Mouse (Mus musculus) bone marrow macrophage, adult 2 months (primary cell): ENCODE results near the gene Camk2d. TPM values are rescaled to one million over a fixed set of nuclear protein-coding genes. Genes with fewer than 3 reads are reported as not detected.

Experiments
- H3K27ac ChIP-seq: 2 replicates; pipeline ENCODE4 v1.5.1; 2012; ENCODE audit warnings: low read depth, low read length; ENCODE audit not compliant: insufficient read depth
- H3K4me1 ChIP-seq: 2 replicates; pipeline ENCODE4 v1.6.1; 2012; ENCODE audit warnings: low read length; ENCODE audit not compliant: control insufficient read depth, insufficient read depth
- H3K4me3 ChIP-seq: 2 replicates; pipeline ENCODE4 v1.5.1; 2012; ENCODE audit warnings: mild to moderate bottlenecking, low read length, moderate library complexity; ENCODE audit not compliant: insufficient read depth
- CTCF ChIP-seq: IDR thresholded peaks from 2 replicates; pipeline ENCODE4 v1.5.1; 2012; ENCODE audit warnings: low read depth, mild to moderate bottlenecking, low read length, moderate library complexity
- POLR2A ChIP-seq: IDR thresholded peaks from 2 replicates; pipeline ENCODE4 v1.6.1; 2012; ENCODE audit warnings: mild to moderate bottlenecking, low read depth, low read length, borderline replicate concordance
- polyA plus RNA-seq: library from polyadenylated mRNA; stranded (reverse); fragments of >200 nt; gene quantifications from 2 replicates; pipeline ENCODE4 v1.2.4, GENCODE M21; 2012; ENCODE audit not compliant: missing spikeins, insufficient read depth, insufficient read length

Camk2d gene
- polyA plus RNA-seq, 1 experiment = 59.0 TPM

DNA sequence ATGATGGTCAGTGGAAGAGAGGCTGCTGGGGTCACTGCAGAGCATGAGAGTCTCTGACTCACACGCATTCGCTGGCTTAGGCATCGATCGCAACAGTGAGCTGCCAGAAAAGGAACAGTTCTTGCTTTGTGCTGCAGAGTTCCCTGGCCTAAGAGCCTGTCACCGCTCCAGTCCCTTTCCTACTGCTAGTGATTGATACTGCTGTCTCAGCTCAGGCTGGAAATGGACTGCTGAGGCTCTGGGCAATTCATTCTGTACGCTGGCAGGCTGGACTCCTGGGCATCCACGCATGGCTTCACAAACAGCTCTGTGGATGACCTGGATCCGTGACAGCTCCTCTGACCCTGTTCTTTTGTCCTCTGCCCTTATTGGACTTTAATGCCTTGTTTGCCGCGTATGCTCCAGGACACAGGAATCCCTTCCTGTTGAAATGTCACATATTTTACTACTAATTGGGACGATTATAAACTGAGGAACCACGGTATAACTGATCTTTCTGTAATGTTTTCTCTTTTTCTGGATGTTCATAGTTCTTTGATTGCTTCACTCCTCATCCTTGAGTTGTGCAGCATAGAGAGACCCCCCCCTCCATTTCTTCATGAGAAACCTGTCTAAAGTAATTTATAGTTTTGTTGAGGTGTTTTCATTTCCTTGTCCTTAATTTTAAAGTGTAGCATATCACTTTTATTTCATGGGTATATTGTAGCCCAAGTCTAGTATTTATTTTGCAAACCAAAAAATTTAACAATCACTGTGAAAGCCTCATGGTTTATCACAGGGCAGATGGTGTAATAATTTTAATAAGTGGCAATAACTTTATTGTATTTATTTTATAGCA is 99.6 kb downstream of the Camk2d start:
- TF ChIP-seq CTCF = no peak
- TF ChIP-seq POLR2A = no peak
- H3K27ac ChIP-seq = peak overlapping the region; percentile 21; the same call in 1 of the 2 replicates
- H3K4me1 ChIP-seq = peaks cover 36% of the 10 kb centered on the region
- H3K4me3 ChIP-seq = no peak overlapping the region

DNA sequence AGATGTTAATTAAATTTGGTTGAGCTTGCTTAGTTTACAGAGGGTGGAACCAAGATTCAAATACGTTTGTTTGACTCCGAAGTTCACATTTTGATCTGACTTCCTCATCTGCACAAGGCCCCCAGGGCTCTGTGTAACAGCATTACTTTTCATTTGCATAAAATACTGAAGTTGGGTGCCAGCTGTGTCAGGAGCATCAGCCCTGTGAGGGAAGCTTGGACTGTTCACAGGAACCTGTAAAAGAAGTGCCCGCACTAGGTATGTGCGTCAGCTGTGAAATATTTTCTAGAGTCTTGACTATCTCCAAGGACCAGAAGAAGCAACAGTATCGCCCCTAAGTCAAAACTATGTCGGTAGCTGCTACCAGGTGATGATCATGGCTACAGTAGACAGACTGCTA is 100.5 kb downstream of the Camk2d start:
- TF ChIP-seq CTCF (no peak), POLR2A (no peak)
- Histone ChIP-seq H3K4me3 (no peak overlapping the region), H3K4me1 (peaks cover 30% of the 10 kb centered on the region), H3K27ac (no peak overlapping the region)

- Histone ChIP-seq H3K4me1 (peaks cover 13% of the 10 kb centered on the region), H3K4me3 (no peak overlapping the region), H3K27ac (no peak overlapping the region)
- TF ChIP-seq POLR2A = no peak
- TF ChIP-seq CTCF = no peak
Observed at GRCm38 (mm10) chr3:126699740-126700139, 103.6 kb downstream of the Camk2d start.

- H3K27ac ChIP-seq = no peak overlapping the region
- no peak overlapping the region for H3K4me3 ChIP-seq
- H3K4me1 ChIP-seq = peaks cover 6% of the 10 kb centered on the region
- TF ChIP-seq CTCF (no peak), POLR2A (no peak)
Observed at GRCm38 (mm10) chr3:126701067-126701466, 105.0 kb downstream of the Camk2d start.

- TF ChIP-seq CTCF = no peak
- no peak for TF ChIP-seq POLR2A
- peaks cover 6% of the 10 kb centered on the region for H3K4me1 ChIP-seq
- no peak overlapping the region for H3K27ac ChIP-seq
- no peak overlapping the region for H3K4me3 ChIP-seq
Observed at GRCm38 (mm10) chr3:126701586-126701985, 105.5 kb downstream of the Camk2d start.

DNA sequence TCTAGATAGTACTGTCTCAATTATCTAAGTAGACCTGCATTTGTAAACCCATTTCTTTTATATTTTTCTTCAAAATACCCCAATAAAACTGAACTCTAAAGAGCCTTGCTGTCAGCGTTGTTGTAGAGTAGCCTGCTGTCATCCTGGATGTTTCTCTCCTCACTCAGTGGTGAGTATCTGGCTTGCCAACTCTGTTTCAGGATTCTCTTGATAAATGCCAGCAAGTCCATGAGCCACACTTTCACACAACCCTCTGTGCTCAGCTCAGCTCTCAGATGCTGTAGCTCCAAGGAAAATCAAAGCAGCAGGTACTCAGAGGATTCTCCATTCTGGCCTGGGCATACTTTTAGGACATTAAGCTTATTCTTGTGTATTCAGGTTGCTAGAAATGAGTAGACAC is 109.4 kb downstream of the Camk2d start:
- Histone ChIP-seq H3K4me3 (no peak overlapping the region), H3K27ac (no peak overlapping the region), H3K4me1 (no peaks in the 10 kb centered on the region)
- no peak for TF ChIP-seq CTCF
- no peak for TF ChIP-seq POLR2A

GRCm38 (mm10) chr3:126714281-126714680 is 118.2 kb downstream of the Camk2d start:
- Histone ChIP-seq H3K27ac (no peak overlapping the region), H3K4me3 (no peak overlapping the region), H3K4me1 (no peaks in the 10 kb centered on the region)
- no peak for TF ChIP-seq POLR2A
- TF ChIP-seq CTCF = no peak

DNA sequence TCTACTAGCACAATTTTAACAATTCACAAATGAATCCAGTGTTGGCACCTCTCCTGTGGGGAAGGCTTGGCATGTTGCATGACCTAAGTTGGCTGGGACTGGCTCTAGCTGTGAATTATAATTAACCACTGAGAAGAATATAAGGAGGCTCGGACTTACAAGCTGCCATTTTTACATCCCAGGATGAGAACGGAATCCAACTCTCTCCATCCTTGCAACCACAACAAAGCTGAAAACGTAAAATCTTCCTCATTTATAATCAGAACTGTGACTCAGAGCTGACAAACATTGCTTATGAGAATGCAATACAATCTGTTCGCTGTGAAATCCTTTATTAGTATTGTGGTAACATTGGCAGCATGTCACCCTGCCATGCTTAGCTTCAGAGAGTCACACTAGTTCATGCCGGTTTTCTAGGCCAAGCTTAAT is 126.9 kb downstream of the Camk2d start:
- Histone ChIP-seq H3K4me1 (no peaks in the 10 kb centered on the region), H3K27ac (no peak overlapping the region), H3K4me3 (no peak overlapping the region)
- TF ChIP-seq POLR2A (no peak), CTCF (no peak)

DNA sequence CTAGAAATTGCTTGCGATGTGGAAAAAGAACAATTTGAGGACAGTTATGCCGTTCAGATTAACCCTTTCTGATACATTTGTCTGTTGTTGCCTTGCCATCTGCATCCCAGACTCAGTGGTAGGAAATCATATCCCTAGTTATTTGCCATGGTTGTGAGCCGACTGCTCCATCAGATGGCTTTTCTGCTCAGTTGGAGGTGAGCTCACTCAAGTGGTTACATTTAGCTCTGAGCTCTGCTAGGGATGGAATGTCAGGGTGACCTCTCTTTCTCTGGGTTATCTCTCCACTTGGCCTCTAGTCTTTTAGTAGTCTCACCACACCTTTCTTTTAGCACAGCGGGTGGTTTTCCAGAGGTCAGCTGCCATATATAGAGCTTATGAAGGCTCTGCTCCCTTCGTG is 127.4 kb downstream of the Camk2d start:
- H3K4me1 ChIP-seq = no peaks in the 10 kb centered on the region

DNA sequence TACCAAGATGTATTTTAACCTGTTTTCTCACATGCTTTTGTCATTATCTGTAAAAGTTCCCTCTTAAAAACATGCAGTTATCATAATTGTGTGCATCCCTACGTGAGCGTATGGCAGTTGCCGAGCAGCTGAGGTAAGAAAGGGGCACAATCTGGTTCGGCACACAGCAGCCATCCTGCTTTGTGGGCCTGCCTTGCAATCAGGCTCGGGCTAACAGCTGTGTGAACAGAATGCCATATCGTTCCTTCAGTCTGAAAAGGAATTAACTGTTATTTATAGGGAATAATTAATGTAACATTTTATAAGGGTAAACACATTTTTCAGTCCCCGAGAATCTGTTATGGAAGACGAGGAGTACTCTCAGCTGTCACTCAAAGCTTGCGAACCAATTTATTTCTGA is 129.5 kb downstream of the Camk2d start:
- no peak overlapping the region for H3K4me3 ChIP-seq
- no peak for TF ChIP-seq POLR2A
- no peak for TF ChIP-seq CTCF
- no peaks in the 10 kb centered on the region for H3K4me1 ChIP-seq
- H3K27ac ChIP-seq = no peak overlapping the region

More for the DNA sequence above, 127.4 kb downstream of the Camk2d start:
- H3K27ac ChIP-seq = no peak overlapping the region
- TF ChIP-seq CTCF = no peak
- no peak for TF ChIP-seq POLR2A
- no peak overlapping the region for H3K4me3 ChIP-seq
